Mouse (Mus musculus) CD4-positive, CD25-positive, alpha-beta regulatory T cell (primary cell): ENCODE measurements around the gene Spta1. TPM values are rescaled to one million over a fixed set of nuclear protein-coding genes. Genes with fewer than 3 reads are reported as not detected.

ENCODE experiments used
- polyA plus RNA-seq: library from polyadenylated mRNA; unstranded; fragments of 100-300 nt; shearing (Covaris generic); gene quantifications from one replicate; pipeline ENCODE4 v1.2.1, GENCODE M21; 2017

Spta1 gene
- not detected for polyA plus RNA-seq

DNA sequence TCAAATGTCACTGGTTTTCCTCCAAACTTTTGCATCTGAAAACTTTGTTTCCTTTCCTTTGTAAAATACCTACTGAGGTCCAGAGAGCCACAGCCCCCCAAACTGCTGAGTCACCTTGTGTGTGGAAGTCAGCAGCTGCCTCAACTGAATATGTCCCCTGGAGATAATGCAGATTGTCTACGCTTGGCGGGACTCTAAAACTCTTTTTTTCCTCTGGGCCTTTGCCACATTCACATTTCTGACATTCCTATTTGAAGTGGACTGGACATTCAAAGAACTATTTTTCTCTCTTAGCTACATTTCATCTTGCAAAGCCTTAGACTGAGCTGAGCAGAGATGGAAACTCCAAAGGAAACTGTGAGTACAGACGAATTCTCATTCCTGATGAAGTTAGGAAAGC lies at the start of gene Spta1:
Gene Spta1, plus strand, starts transcription at position 172 of the 400 bp plus-strand sequence.

DNA sequence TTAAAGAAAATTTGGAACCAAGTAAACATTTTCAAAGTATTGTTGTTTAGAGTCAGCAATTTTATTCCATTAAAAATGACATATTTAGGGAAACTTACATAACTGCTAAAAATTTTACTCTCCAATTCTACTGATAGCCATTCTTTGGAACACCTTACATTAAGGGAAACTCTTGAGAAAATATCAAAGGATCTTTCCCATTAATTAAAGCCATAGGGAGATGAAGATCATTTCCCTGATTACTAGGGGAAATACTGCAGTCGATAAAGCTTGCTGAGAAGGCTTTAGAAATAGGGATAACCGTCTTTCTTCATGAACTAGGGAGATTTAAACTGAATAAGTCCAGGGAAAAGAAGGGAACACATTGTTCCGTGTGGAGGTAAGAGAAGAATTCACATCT lies 41.4 kb upstream of the Spta1 start, which contains the start of gene Olfr424:
Gene Olfr424, plus strand, starts transcription at position 301 of the 400 bp plus-strand sequence.

DNA sequence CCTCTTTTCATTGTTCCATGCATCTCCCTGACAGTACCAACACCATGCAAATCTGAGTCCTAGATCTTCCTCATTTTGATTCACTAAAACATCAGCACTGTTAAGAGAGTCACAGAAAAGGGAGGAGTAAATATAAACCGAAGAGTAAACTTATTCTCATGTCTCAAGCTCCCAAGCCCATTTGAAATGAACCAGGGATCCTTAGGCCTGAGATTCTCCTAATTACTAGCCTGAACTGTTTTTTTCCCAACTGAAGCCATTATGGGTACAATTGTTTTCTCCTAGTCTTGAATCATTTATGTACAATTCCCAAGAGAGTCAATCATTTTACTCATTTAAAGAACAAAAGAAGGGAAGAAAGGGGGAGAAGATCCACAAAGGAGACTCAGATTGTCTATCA lies 17.2 kb upstream of the Spta1 start, which contains the start of gene Olfr420:
Gene Olfr420, plus strand, starts transcription at position 301 of the 400 bp plus-strand sequence.

DNA sequence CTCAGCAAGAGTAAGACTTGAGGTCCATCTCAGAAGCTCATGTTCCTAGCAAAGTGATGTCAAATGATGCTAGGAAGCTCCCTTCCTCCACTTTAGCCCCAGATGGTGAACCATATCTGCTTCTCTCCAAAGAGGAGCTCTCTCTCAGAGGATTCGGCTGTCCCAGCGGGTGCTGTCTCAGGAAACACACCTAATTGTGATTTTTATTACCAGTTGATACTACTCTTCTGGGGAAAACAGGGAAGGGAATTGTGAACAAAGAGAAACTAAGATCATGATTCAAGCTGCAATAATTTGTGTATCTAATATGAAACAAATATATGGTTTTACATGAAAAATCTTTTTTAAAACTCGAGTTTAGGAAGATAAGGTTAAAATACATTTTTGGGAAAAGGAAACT lies 79.4 kb downstream of the Spta1 start, which contains the start of gene Olfr419:
Gene Olfr419, minus strand, starts transcription at position 101 of the 400 bp plus-strand sequence.

Other genes starting within 250 kb of the Spta1 start
- gene Mndal, start 230.3 kb upstream of the Spta1 start, polyA plus RNA-seq: 503 TPM
- 381 TPM for gene Ifi203, start 230.1 kb upstream of the Spta1 start, polyA plus RNA-seq
- gene Ifi202b, start 190.0 kb upstream of the Spta1 start, polyA plus RNA-seq: not detected
- gene Ifi205, start 141.0 kb upstream of the Spta1 start, polyA plus RNA-seq: 0.24 TPM
- gene Olfr433, start 132.1 kb upstream of the Spta1 start, polyA plus RNA-seq: 0.07 TPM
- 0.24 TPM for gene Olfr432, start 123.6 kb upstream of the Spta1 start, polyA plus RNA-seq
- gene Olfr430, start 106.2 kb upstream of the Spta1 start, polyA plus RNA-seq: not detected
- gene Olfr429, start 88.4 kb upstream of the Spta1 start, polyA plus RNA-seq: not detected
- gene Olfr427, start 75.9 kb upstream of the Spta1 start, polyA plus RNA-seq: not detected
- gene Olfr231, start 51.6 kb upstream of the Spta1 start, polyA plus RNA-seq: not detected
- gene Olfr424, start 41.3 kb upstream of the Spta1 start, polyA plus RNA-seq: not detected
- not detected for gene Olfr420, start 17.1 kb upstream of the Spta1 start, polyA plus RNA-seq
- not detected for gene Olfr419, start 79.3 kb downstream of the Spta1 start, polyA plus RNA-seq
- not detected for gene Mptx1, start 157.7 kb downstream of the Spta1 start, polyA plus RNA-seq
- not detected for gene Olfr417, start 192.3 kb downstream of the Spta1 start, polyA plus RNA-seq
- gene Olfr248, start 218.3 kb downstream of the Spta1 start, polyA plus RNA-seq: not detected